Mouse (Mus musculus) erythroblast, adult 5-6 weeks (primary cell): Measurements from ENCODE around the gene Phka1. TPM values are rescaled to one million over a fixed set of nuclear protein-coding genes. Genes with fewer than 3 reads are reported as not detected.
"Not testable (repeated sequence)": the region's sequence is repeated elsewhere in the genome, so short reads cannot be mapped to it uniquely, and the experiment has no call there.

ENCODE experiments used
- ATAC-seq: replicated peaks from 2 replicates; pipeline ENCODE4 v1.8.0; 2016; ENCODE audit warnings: moderate number of reproducible peaks, mild to moderate bottlenecking, moderate TSS enrichment, inconsistent platforms; ENCODE audit not compliant: poor library complexity, low FRiP score, severe bottlenecking
- total RNA-seq, 2 experiments: library from RNA; stranded (forward) in 1 of 2; stranded (reverse) in 1 of 2; fragments of 150-400 nt in 1 of 2; fragments of 200-764, 138-1000 nt in 1 of 2; gene quantifications; 2 replicates each; pipeline versions ENCODE4 v1.2.3 to v1.2.4; 2015 to 2017; ENCODE audit warnings: low replicate concordance in 2 of 2

The Phka1 gene
- total RNA-seq (2015; ENCODE audit: low replicate concordance) (0.38 and 2.1 TPM in 2 replicates), total RNA-seq (2017; ENCODE audit: low replicate concordance) (1.4 TPM in 2 replicates)

DNA sequence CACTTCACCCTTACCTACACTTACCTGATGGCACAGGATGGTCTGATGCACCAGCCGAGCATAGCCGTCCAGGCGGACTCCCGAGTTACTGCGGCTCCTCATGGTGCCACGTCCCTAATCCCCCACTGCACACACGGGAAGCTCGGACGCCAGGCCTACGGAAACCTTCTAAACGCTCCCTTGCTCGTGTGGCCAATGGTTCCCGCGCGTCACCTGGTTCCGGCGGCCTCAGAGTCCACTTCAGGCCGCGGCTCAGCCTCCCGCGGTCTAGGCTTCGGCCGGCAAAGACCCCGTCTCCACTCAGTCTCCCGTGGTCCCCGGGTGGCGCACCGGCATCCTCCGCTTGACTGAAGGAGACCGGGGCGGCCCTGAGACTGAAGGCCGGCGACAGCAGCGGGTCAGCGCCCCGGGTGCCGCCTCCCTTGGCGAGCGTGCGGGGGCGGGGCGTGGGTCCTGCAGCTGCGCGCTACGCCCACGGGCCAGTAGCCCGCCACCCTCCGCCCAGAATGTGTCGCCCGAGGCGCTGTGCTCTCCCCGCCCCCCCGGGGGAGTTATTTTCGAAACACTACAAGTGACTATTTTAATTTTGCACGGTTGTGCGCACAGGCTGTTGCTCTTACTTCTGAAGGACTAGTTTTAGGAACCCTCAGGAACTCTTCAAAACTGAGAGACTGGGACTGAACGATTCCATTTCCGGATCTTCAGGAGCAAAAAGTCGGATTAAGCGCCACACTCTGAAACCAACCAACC lies at the start of gene Phka1:
Gene Phka1 (minus strand): TSS at position 424 of the 750 bp plus-strand sequence.
- ATAC-seq = peak; percentile 94

DNA sequence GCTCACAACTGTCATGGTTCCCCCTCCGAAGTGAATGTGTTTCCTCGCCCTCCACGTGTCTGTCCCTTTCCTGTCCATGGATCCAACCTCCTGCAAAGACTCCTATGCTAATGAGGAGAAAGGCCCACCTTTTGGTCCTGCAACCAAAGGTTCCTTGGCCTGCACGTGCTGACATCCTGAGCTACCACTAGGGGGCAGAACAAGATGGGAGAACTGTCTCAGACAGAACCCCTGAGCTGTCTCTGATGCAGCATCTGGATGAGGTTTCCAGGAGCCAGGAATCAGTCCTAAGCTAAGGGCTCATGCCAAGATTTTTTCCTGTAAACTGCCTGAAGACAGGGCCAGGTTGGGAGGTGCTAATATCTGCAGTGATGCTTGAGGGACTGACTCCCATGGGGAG lies 45.2 kb upstream of the Phka1 start:
- ATAC-seq = not testable (repeated sequence)

DNA sequence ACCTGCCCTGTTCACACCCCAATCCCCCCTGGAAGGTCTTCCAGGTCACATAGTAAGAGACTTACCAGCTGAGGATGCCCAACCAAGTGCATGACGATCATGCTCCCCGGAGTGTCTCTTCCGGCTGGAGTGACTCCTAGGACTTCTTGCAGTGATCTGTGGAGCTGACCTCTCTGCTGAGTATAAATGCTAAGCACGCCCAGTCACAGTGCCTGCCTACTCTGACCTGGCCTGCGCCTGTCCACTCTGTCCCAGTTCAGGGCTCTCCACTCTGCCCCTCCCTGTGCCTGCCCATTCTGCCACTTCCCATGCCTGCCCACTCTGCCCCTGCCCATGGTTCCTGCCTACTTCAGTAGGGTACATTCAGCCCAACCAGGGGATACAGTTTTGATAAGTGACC lies 42.8 kb upstream of the Phka1 start, which contains the start of gene Gm3880:
Gene Gm3880 (minus strand): TSS at position 101 of the 400 bp plus-strand sequence.
- not testable (repeated sequence) for ATAC-seq

DNA sequence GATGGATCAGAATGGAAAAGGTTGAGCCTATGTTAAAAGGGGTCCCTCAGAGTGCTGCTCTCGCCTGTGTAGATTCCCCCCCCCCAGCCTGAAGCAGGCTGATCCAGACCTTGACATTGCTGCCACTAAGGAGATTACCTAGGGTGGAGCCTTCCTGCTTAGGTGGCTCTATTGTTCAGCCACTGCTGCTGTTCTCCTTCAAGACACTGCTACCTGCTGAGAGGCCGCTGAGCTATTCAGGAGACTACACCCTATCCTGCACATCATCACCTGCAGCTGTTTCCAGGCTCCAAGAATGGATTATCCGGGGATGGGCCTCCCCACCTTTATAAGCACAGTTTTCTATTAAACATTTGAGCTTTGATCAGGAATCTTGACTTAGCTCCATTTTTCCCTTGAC lies 40.7 kb upstream of the Phka1 start:
- not testable (repeated sequence) for ATAC-seq

DNA sequence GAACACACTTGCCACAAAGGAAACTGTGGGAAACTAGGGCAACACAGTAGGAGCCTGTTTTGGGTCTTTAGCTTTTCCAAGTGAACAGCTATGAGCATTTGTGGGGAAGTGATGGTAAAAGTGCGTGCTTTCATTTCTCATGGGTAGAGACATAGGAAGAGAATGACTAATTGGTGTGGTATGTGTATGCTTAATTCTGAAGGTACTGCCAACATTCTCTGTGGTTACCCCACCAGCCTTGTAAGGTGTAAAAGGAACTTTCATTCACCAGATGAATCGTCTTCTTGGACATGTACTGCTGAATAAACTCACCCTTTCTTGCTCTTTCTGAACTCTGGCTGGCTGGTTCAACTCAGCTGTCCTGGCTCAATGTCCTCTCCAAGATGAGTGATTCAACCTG lies 22.6 kb upstream of the Phka1 start:
- no peak for ATAC-seq

DNA sequence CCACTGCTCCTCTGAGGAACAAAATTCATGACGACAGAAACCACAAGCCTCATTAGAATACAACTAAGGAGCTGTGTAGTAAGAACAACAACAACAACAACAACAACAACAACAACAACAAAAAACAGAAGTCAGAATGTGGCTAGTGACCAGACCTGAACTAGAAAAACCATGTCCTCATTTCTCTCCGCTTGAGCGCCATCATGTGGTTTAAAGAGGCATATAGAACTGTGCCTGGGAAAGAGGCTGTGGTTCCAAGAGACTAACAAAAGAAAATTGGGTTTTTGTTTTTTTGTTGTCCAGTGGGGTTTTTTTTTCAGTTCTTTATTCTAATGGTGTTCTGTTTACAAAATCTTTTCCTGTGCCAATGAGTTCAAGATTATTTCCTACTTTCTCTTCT lies 16.7 kb upstream of the Phka1 start:
- no peak for ATAC-seq

DNA sequence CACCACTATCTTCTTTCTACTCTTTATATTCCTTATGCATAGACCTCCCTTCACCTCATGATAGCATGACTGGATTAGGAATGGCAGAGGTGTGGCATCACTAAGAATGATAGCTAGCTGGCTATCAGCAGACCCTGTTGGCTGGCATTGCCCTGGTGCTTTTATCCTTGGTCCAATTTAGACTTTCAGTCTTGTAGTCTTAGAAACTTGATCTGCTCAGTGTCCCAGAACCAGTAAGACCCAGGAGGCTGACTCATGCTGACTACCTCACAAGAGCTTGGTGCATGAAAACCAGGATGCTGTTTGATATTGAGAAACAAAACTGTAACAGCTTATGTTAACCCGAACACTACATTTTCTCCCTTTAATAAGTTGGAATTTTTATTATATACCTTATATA lies 1.6 kb upstream of the Phka1 start:
- ATAC-seq = no peak

DNA sequence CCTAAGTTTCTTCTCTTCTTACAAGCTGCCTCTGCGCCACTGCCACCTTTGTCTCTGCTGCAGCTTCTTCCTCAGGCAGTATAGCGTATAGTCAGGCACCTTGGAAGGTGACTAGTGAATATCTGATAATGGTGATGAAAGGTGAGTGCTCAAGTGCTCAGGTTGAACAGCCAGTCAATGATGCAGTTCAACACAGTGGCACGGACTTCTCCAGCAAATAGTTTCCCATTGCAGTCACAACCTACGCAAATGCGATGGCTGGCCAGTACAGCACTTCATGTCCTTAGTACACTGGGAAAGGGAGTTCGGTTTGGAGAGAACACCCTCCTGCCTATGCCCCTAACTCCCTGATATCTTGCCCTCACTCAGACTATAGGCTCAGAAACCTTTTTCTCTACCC lies 1.1 kb upstream of the Phka1 start:
- no peak for ATAC-seq

DNA sequence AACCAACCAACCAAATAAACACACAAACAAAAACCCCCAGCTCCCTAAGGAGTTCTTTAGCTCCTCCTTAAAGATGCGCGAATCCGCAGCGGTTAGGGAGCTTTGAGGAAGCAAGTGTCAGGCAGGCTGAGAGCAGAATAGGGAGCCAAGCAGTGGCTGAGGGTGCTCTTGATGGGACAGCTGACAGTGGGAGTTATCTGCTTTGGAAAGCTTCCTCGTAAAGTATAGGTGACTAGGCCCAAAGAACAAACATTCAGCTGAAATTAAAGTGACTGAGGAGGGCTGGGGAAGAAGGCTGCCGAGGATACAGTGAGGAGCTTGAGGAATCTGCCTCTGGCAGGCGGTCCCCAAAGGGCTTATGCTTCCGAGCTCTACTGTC lies 516 bp upstream of the Phka1 start:
- ATAC-seq = no peak

DNA sequence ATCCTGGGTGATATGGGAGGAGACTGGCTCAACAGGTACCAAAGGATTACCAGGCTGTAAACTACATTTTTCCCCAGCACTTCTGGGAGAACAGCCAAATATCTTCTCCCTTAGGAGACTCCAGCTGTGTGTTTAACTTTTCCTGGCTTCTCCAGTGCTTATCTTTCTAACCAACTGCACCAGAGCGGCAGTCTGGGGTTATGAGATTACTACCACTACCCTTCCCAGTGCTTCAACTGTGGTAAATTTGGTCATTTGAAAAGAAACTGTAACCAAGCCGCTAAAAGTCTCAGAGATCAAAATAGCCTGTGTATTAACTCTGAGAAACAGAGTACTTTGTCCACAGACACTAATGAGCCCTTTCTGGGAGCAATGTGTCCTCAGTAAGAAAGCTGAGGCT lies 42.8 kb downstream of the Phka1 start:
- ATAC-seq = peak; percentile 82

DNA sequence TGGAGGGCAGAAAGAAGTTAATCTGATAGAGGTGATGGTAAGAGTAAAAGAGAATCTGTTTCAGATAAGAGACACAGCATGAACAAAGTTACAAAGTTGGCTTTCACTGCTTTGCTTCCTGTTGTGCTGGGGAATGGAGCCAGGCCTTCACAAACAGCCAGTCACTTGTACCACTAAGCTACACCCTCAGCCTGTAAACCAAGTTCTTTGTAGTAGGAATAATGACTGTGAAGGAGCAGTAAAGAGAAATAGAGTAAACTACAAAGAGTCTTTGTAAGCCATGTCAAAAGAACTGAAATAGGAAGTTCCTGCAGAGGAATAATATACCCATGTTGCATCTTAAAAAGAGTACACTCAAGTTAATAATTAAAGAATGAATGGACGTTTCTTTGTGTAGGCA lies 55.5 kb downstream of the Phka1 start:
- no peak for ATAC-seq

DNA sequence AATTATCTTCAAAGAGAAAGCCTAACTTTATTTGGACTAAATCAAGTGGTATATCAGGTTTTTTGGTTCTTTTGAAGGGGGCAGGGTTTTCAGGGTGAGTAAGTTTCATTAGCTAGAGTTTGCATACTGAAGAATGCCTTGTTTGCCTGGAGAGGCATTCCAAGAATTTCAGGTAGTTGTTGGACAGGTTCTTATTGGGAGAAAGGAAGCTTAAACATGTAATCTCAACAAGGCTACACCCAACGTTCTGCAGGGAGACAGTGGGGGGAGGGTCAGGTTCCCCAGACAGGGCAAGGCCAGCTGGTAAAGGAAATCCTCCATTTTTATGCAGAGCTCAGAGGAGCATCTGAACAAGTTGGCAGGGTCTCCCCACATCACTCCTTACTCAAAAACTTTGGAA lies 72.9 kb downstream of the Phka1 start:
- ATAC-seq = no peak

DNA sequence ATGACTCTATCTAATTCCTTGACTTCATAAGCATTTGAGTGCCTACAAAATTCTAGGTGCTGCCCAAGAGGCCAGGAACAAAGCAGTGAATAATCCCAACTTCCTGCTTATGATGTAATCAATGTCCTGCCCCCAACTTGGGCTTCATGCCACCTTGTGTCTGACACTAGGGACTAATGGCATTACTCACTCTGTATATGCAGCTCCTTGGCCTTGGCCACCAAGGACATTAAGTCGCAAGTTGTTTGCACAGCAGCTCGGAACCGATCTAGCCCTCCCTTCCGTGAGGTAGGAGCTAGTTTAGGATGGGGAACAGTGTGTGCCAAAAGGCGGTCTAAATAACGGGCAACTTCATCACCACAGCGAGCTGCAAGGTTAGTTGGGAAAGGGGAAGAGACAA lies 87.1 kb downstream of the Phka1 start:
- ATAC-seq = no peak

DNA sequence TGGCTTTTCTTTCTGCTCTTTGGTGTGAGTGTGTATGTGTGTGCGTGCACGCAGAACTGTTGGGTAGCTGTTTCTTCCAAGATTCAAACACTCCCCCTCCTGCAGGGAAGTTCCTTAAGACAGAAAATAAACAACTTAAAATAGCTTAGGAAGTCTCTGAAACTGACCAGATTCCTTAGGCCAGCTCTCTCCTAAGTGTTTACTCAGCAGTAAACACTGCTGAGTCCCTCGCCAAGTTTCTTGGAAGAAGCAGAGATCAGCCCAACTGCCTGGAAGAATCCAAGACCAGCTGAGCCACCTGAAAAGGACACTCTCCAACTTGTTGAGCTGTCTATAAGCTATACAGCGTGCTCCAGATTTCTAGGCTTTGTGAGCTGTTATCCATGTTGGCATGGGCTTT lies 134.8 kb downstream of the Phka1 start:
- no peak for ATAC-seq

DNA sequence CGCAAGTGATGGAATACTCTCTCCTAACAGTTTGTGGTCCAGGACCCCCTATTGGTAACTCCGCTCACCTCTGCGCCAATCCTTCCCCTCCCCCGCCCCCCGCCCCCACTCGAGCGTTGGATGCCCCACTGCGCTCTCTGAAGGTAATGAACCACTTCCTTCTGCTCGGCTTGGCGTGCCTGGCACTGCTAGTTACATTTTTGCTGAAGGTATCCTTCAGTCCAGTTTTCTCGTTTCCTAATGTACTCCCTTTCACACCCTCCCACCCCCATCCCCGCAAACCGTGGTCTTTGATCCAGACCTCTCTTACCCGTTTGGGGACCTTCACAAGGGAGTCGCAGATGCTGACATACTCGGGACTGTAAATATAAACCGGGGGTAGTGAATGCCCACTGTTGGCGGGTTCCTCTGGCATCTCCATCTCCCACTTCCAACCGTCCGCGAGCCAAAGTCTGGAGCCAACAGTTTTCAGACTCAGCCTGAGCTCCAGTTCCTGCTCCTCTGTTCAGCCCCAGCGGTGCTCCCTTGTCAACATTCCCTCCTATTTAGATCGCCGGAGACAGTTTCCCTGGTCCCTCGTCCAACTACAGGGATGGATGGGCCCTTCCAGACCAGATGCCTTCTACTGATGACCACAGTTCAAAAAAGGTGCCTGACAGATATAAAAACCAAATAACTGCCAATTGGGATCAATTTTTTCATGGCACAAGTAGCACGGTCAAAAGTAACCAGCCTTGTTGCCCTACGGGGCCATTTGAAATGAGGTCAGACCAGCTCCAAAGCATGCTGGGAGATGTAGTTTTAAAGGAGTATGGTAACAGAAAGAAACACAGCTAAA lies 139.2 kb downstream of the Phka1 start, which contains the start of gene Hdac8:
Gene Hdac8 (minus strand): TSS at position 716 of the 838 bp plus-strand sequence.
- ATAC-seq = peak; percentile 96

DNA sequence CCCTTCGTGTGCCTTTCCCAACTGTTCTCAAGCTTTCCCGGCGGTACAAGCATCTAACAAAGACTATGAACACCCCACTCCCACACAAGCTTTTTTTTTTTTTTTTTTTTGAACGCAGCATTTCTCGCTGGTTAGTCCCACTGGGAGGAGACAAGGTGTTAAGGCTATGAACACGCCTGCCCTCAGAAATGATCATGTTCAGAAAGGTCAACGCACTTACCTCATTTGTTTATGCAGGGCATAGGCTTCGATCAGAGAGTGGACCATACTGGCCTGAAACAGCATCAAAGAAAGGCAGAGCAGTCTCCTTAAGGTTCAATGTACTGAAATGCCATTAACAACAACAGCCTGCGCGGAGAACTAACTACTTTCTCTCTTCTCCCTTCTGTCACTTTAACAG lies 139.9 kb downstream of the Phka1 start:
- ATAC-seq = 0 out of 2 replicates have a peak, but pooled peaks have one; percentile 46

DNA sequence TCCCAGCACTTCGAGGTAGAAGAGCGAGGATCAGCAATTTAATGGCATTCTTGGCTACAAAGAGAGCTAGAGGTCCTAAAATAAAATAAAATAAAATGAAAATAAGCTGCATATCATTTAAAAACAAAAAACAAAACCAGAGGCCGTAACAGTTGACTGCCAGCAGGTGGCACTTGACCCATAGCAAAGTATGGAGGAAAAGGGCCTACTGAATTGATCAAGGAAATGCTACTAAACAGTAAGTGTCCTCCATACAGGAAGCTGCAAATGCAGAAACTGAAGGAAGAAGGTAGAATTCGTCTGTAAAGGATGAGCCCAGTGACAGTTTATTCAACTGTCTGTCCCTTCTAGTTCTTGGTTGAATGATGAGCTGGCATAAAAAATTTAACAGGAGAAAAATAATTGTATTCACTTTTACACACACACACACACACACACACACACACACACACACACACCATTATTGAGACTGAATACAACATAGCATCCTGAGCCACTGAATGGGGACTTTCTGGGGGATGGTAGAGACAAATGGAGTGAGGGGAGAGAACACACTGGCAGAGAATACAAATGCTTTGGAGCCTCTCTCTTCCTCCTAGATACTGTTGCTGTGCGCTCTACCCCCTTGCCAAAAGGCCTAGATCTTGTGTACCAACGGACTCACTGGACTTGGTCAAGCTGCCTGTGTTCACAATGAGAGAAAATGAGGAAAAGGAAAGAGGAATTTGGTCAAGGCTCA lies 149.9 kb downstream of the Phka1 start:
- no peak for ATAC-seq

DNA sequence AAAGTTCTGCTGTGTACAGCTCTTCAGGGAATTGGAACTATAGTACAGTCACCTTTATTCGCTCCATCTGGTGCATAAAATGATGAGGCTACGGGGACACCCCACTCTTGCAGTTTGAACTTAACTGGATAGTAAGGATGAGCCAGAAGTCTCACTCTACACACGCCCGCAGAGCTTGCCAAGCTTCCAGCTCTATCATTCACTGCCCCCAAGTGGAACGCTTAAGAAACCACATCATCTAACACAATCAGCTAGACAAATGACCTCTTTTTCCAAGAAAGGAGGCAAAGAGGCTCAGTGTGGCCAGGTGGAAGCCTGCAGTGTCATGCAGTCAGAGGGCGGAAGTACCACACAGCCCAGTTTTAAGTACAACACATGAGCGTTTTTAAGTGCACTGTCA lies 158.5 kb downstream of the Phka1 start:
- no peak for ATAC-seq

DNA sequence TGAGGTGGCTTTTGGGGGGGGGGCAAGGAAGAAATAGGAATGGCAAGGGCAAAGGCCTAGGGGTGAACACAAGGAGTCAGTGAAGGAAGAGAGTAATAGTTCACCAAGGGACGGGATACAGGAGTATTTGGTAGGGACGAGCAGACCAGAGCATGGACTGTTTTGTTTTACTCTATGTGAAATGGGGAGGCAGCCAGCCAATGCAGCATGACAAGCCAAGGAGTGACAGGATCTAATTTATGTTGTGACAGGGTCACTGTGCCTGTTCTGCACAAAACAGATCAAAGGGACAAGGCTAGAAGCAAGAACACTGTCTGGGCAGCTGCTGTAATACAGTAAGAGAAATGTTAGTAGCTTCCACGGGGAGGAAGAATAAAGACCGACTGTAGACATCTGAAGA lies 164.4 kb downstream of the Phka1 start:
- ATAC-seq = no peak

DNA sequence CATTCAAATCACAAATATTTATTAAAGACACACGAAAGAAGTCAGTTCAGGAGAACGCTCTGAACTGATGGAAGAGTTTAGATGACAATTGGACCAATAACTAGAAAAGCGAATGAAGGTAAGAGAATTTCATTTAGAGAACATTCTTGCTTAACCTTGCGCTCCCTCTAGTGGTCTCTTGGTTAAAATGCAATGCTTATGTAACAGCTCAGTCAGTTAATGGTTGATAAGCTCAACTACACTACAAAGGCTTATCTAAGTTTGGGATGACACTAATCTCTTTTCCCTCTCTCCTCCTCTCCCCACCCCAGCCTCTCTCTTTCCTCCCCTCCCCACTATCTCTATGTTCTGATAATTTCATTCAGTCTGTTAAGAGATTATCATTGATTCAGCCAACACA lies 165.1 kb downstream of the Phka1 start:
- ATAC-seq = no peak
